Mouse (Mus musculus) neural tube, embryonic 10.5 days (tissue): ENCODE results near the gene Nepn.

Experiments used
- DNase-seq: peaks from one replicate; pipeline ENCODE4 v3.0.0-alpha.2; 2017; ENCODE audit warnings: low spot score; ENCODE audit errors: extremely low spot score

Nepn gene

GRCm38 (mm10) chr10:52399722-52400121 lies 10.9 kb downstream of the Nepn start:
- DNase-seq, result no peak

- no peak for DNase-seq
Measured at GRCm38 (mm10) chr10:52405160-52405559, 16.4 kb downstream of the Nepn start.

GRCm38 (mm10) chr10:52407526-52407925 lies 18.8 kb downstream of the Nepn start:
- no peak for DNase-seq

- no peak for DNase-seq
Measured at GRCm38 (mm10) chr10:52415020-52415419, 26.2 kb downstream of the Nepn start.

GRCm38 (mm10) chr10:52416458-52416857 lies 27.7 kb downstream of the Nepn start:
- no peak for DNase-seq

GRCm38 (mm10) chr10:52417299-52417997 lies 28.7 kb downstream of the Nepn start, which contains the start of gene Nus1:
Gene Nus1, plus strand, starts transcription at chr10:52417547.
- peak; percentile 97 for DNase-seq

GRCm38 (mm10) chr10:52417998-52418860 lies 29.5 kb downstream of the Nepn start:
- DNase-seq, result peak; percentile 34

GRCm38 (mm10) chr10:52418931-52419330 lies 30.2 kb downstream of the Nepn start:
- no peak for DNase-seq

GRCm38 (mm10) chr10:52419402-52419801 lies 30.6 kb downstream of the Nepn start:
- DNase-seq, result no peak

GRCm38 (mm10) chr10:52420526-52420925 lies 31.8 kb downstream of the Nepn start:
- no peak for DNase-seq

- no peak for DNase-seq
Measured at GRCm38 (mm10) chr10:52421716-52422115, 32.9 kb downstream of the Nepn start.

GRCm38 (mm10) chr10:52423097-52423496 lies 34.3 kb downstream of the Nepn start:
- DNase-seq, result no peak

- no peak for DNase-seq
Measured at GRCm38 (mm10) chr10:52426314-52426980, 37.7 kb downstream of the Nepn start.

GRCm38 (mm10) chr10:52427634-52428415 lies 39.1 kb downstream of the Nepn start:
- no peak for DNase-seq

GRCm38 (mm10) chr10:52430953-52431352 lies 42.2 kb downstream of the Nepn start:
- no peak for DNase-seq

GRCm38 (mm10) chr10:52434836-52435235 lies 46.1 kb downstream of the Nepn start:
- no peak for DNase-seq
